Mouse (Mus musculus) forebrain, embryonic 16.5 days (tissue): ENCODE data around the gene Aspdh. TPM values are rescaled to one million over a fixed set of nuclear protein-coding genes. Genes with fewer than 3 reads are reported as not detected.
A peak's percentile ranks its signal among the peaks of the same experiment; 100 is the strongest.

Source experiments
- ATAC-seq: fragments of 200-750 bp; cut with Nextera tagmentation; 2 replicates; pipeline ENCODE4 v1.8.0; 2017; ENCODE audit warnings: mild to moderate bottlenecking, moderate library complexity
- H3K27ac ChIP-seq: fragments of 300-500 bp; sonication (generic); 2 replicates; pipeline ENCODE4 v1.5.1; 2014; ENCODE audit warnings: low read length, control low read depth
- H3K27me3 ChIP-seq: fragments of 300-500 bp; sonication (generic); replicated peaks from 2 replicates; pipeline ENCODE4 v1.6.1; 2014; ENCODE audit warnings: low read length; ENCODE audit not compliant: control insufficient read depth, insufficient read depth
- H3K36me3 ChIP-seq: fragments of 300-500 bp; sonication (generic); 2 replicates; pipeline ENCODE4 v1.6.1; 2014; ENCODE audit not compliant: control insufficient read depth, insufficient read depth
- H3K4me1 ChIP-seq: fragments of 300-500 bp; sonication (generic); replicated peaks from 2 replicates; pipeline ENCODE4 v1.6.1; 2014; ENCODE audit warnings: low read length; ENCODE audit not compliant: control insufficient read depth, insufficient read depth
- H3K4me2 ChIP-seq: fragments of 300-500 bp; sonication (generic); 2 replicates; pipeline ENCODE4 v1.6.1; 2014; ENCODE audit warnings: mild to moderate bottlenecking, low read length, control low read depth
- H3K4me3 ChIP-seq: fragments of 300-500 bp; sonication (generic); replicated peaks from 2 replicates; pipeline ENCODE4 v1.5.1; 2014; ENCODE audit warnings: mild to moderate bottlenecking, low read length, control low read depth
- H3K9ac ChIP-seq: fragments of 300-500 bp; sonication (generic); replicated peaks from 2 replicates; pipeline ENCODE4 v1.6.1; 2014; ENCODE audit warnings: low read depth, low read length, control low read depth
- H3K9me3 ChIP-seq: fragments of 300-500 bp; sonication (generic); 2 replicates; pipeline ENCODE4 v1.6.1; 2016; ENCODE audit warnings: low read length; ENCODE audit not compliant: control insufficient read depth
- WGBS: fragments of 180-500 bp; shearing (Covaris S2); extraction: QIAGEN DNeasy Blood & Tissue Kit; methylation state at CpG from one replicate; pipeline ENCODE4 v1.1.7; 2014; 5-methylcytosine and 5-hydroxymethylcytosine counted together
- polyA plus RNA-seq: library from polyadenylated mRNA; unstranded; fragments of >200 nt; fragmentation: Nextera tagmentation; extraction: Ambion mirVana; gene quantifications from 2 replicates; pipeline ENCODE4 v1.2.1, GENCODE M21; 2015

The Aspdh gene
- polyA plus RNA-seq, 1 experiment from 2014 or later: 3.7 TPM

- ATAC-seq: no peak
- H3K4me3 ChIP-seq: no peak overlapping the region
- 38% methylated on average over 72 of the region's 77 CpGs for WGBS
- no peak overlapping the region for H3K27ac ChIP-seq
- H3K36me3 ChIP-seq: peaks cover 37% of the 10 kb centered on the region
- no peaks in the 10 kb centered on the region for H3K9me3 ChIP-seq
- H3K4me1 ChIP-seq: peaks cover 30% of the 10 kb centered on the region
- no peak overlapping the region for H3K4me2 ChIP-seq
- no peaks in the 10 kb centered on the region for H3K27me3 ChIP-seq
- H3K9ac ChIP-seq: no peak overlapping the region
Observed at GRCm38 (mm10) chr7:44462218-44463055, 2.8 kb upstream of the Aspdh start.

GRCm38 (mm10) chr7:44463056-44463425 is 2.1 kb upstream of the Aspdh start:
- no peak overlapping the region for H3K4me3 ChIP-seq
- 54% methylated on average over 8 of the region's 8 CpGs for WGBS
- no peaks in the 10 kb centered on the region for H3K27me3 ChIP-seq
- peaks cover 32% of the 10 kb centered on the region for H3K4me1 ChIP-seq
- H3K27ac ChIP-seq: no peak overlapping the region
- no peak overlapping the region for H3K4me2 ChIP-seq
- ATAC-seq: no peak
- no peaks in the 10 kb centered on the region for H3K9me3 ChIP-seq
- H3K9ac ChIP-seq: no peak overlapping the region
- H3K36me3 ChIP-seq: peaks cover 33% of the 10 kb centered on the region

- H3K9me3 ChIP-seq: no peaks in the 10 kb centered on the region
- no peak for ATAC-seq
- H3K4me1 ChIP-seq: peaks cover 37% of the 10 kb centered on the region
- H3K27me3 ChIP-seq: no peaks in the 10 kb centered on the region
- H3K27ac ChIP-seq: peak overlapping the region; percentile 82
- H3K4me2 ChIP-seq: no peak overlapping the region
- H3K9ac ChIP-seq: 0 out of 2 replicates have a peak overlapping the region, but pooled peaks have one; percentile 29
- 80% methylated on average over 10 of the region's 10 CpGs for WGBS
- no peak overlapping the region for H3K4me3 ChIP-seq
- H3K36me3 ChIP-seq: peaks cover 27% of the 10 kb centered on the region
Observed at GRCm38 (mm10) chr7:44463556-44464225, 1.5 kb upstream of the Aspdh start.

- H3K4me1 ChIP-seq: peaks cover 44% of the 10 kb centered on the region
- H3K4me3 ChIP-seq: no peak overlapping the region
- H3K4me2 ChIP-seq: peak overlapping the region; percentile 13; the same call in 1 of the 2 replicates
- peak overlapping the region; percentile 82 for H3K27ac ChIP-seq
- no peak for ATAC-seq
- H3K27me3 ChIP-seq: no peaks in the 10 kb centered on the region
- WGBS: 6% methylated on average over 4 of the region's 4 CpGs
- peak overlapping the region; percentile 29 for H3K9ac ChIP-seq
- peaks cover 26% of the 10 kb centered on the region for H3K36me3 ChIP-seq
- no peaks in the 10 kb centered on the region for H3K9me3 ChIP-seq
Observed at GRCm38 (mm10) chr7:44464511-44464910, 680 bp upstream of the Aspdh start.

- no peaks in the 10 kb centered on the region for H3K9me3 ChIP-seq
- H3K27me3 ChIP-seq: no peaks in the 10 kb centered on the region
- 77% methylated on average over 10 of the region's 10 CpGs for WGBS
- H3K27ac ChIP-seq: peak overlapping the region; percentile 28
- no peak overlapping the region for H3K9ac ChIP-seq
- H3K4me2 ChIP-seq: no peak overlapping the region
- H3K36me3 ChIP-seq: peaks cover 20% of the 10 kb centered on the region
- peaks cover 46% of the 10 kb centered on the region for H3K4me1 ChIP-seq
- ATAC-seq: no peak
- H3K4me3 ChIP-seq: no peak overlapping the region
Observed at GRCm38 (mm10) chr7:44466006-44466887, 1.1 kb downstream of the Aspdh start.

- 79% methylated on average over 16 of the region's 16 CpGs for WGBS
- Histone ChIP-seq H3K36me3 (peaks cover 14% of the 10 kb centered on the region; the same call in 1 of the 2 replicates), H3K4me2 (no peak overlapping the region), H3K4me3 (no peak overlapping the region), H3K9me3 (no peaks in the 10 kb centered on the region), H3K27me3 (no peaks in the 10 kb centered on the region), H3K4me1 (peaks cover 46% of the 10 kb centered on the region), H3K9ac (no peak overlapping the region), H3K27ac (peak overlapping the region; percentile 76)
- ATAC-seq: no peak
Observed at GRCm38 (mm10) chr7:44466888-44467311, 1.7 kb downstream of the Aspdh start.

- no peaks in the 10 kb centered on the region for H3K27me3 ChIP-seq
- peaks cover 41% of the 10 kb centered on the region for H3K4me1 ChIP-seq
- H3K4me2 ChIP-seq: peak within 1 kb of the TSS; percentile 72
- H3K27ac ChIP-seq: peak within 1 kb of the TSS; percentile 94
- peak within 1 kb of the TSS; percentile 76 for H3K9ac ChIP-seq
- peak; percentile 95 for ATAC-seq
- WGBS: under 1% methylated on average over 42 of the region's 42 CpGs
- peak within 1 kb of the TSS; percentile 76 for H3K4me3 ChIP-seq
- no peaks in the 10 kb centered on the region for H3K9me3 ChIP-seq
- H3K36me3 ChIP-seq: peaks cover 7% of the 10 kb centered on the region; the same call in 1 of the 2 replicates
Observed at GRCm38 (mm10) chr7:44467811-44468411, 2.7 kb downstream of the Aspdh start, which contains the start of gene Josd2. TSS of gene Josd2 (plus strand) at chr7:44467980.

- Histone ChIP-seq H3K9ac (peak overlapping the region; percentile 76), H3K4me2 (peak overlapping the region; percentile 72), H3K4me1 (peaks cover 39% of the 10 kb centered on the region), H3K4me3 (peak overlapping the region; percentile 76), H3K27ac (peak overlapping the region; percentile 94), H3K36me3 (no peaks in the 10 kb centered on the region), H3K27me3 (no peaks in the 10 kb centered on the region), H3K9me3 (no peaks in the 10 kb centered on the region)
- no peak for ATAC-seq
- 54% methylated on average over 15 of the region's 15 CpGs for WGBS
Observed at GRCm38 (mm10) chr7:44468644-44469285, 3.6 kb downstream of the Aspdh start.
